Mouse (Mus musculus) liver, adult 2 months (tissue): ENCODE measurements around the gene Iqcc. TPM values are rescaled to one million over a fixed set of nuclear protein-coding genes. Genes with fewer than 3 reads are reported as not detected.
A peak's percentile ranks its signal among the peaks of the same experiment; 100 is the strongest.

Source experiments
- DNase-seq: peaks from one replicate; pipeline ENCODE4 v3.0.0-alpha.2; 2011; ENCODE audit warnings: low read depth, low spot score; ENCODE audit errors: extremely low read depth
- H3K27ac ChIP-seq: fragments of 200-500 bp; replicated peaks from 2 replicates; pipeline ENCODE4 v1.5.1; 2012; ENCODE audit warnings: low read depth, mild to moderate bottlenecking, control low read depth, inconsistent platforms, low read length; ENCODE audit not compliant: insufficient read depth
- H3K27me3 ChIP-seq: fragments of 200-500 bp; 2 replicates; pipeline ENCODE4 v1.6.1; 2012; ENCODE audit warnings: mild to moderate bottlenecking, moderate library complexity, low read length, inconsistent platforms; ENCODE audit not compliant: control insufficient read depth, insufficient read depth
- H3K36me3 ChIP-seq: fragments of 200-500 bp; 2 replicates; pipeline ENCODE4 v1.6.1; 2012; ENCODE audit warnings: low read length, inconsistent platforms; ENCODE audit not compliant: control insufficient read depth, insufficient read depth
- H3K4me1 ChIP-seq: fragments of 200-500 bp; 2 replicates; pipeline ENCODE4 v1.6.1; 2011; ENCODE audit warnings: low read length; ENCODE audit not compliant: control insufficient read depth, insufficient read depth
- H3K4me3 ChIP-seq: fragments of 200-500 bp; 2 replicates; pipeline ENCODE4 v1.5.1; 2011; ENCODE audit warnings: low read depth, mild to moderate bottlenecking, control low read depth, low read length, moderate library complexity; ENCODE audit not compliant: insufficient read depth
- H3K79me2 ChIP-seq: fragments of 200-500 bp; 2 replicates; pipeline ENCODE4 v1.6.1; 2012; ENCODE audit warnings: inconsistent platforms, mild to moderate bottlenecking, low read length, moderate library complexity; ENCODE audit not compliant: control insufficient read depth, insufficient read depth
- H3K9ac ChIP-seq: fragments of 200-500 bp; 2 replicates; pipeline ENCODE4 v1.6.1; 2012; ENCODE audit warnings: low read depth, mild to moderate bottlenecking, control low read depth, inconsistent platforms, low read length
- CTCF ChIP-seq: fragments of 200-500 bp; IDR thresholded peaks from 2 replicates; pipeline ENCODE4 v1.5.1; 2011; ENCODE audit warnings: low read depth, low read length, control low read depth
- POLR2A ChIP-seq: fragments of 200-500 bp; IDR thresholded peaks from 2 replicates; pipeline ENCODE4 v1.6.1; 2011; ENCODE audit warnings: low read length, control low read depth; ENCODE audit not compliant: insufficient read depth; ENCODE audit errors: extremely low read depth
- WGBS: fragments of 180-500 bp; shearing (Covaris S2); methylation state at CpG from one replicate; pipeline ENCODE4 v1.1.7; 2018; 5-methylcytosine and 5-hydroxymethylcytosine counted together
- polyA plus RNA-seq: library from polyadenylated mRNA; depleted of rRNA; stranded (reverse); fragments of >200 nt; gene quantifications from 2 replicates; pipeline ENCODE4 v1.2.3, GENCODE M21; 2012
- total RNA-seq: library from RNA; depleted of rRNA; stranded (reverse); fragments of >200 nt; gene quantifications from 2 replicates; pipeline ENCODE4 v1.2.3, GENCODE M21; 2014

Iqcc gene
- total and polyA plus RNA-seq, 2 experiments: 11.3 to 23.0 TPM

DNA sequence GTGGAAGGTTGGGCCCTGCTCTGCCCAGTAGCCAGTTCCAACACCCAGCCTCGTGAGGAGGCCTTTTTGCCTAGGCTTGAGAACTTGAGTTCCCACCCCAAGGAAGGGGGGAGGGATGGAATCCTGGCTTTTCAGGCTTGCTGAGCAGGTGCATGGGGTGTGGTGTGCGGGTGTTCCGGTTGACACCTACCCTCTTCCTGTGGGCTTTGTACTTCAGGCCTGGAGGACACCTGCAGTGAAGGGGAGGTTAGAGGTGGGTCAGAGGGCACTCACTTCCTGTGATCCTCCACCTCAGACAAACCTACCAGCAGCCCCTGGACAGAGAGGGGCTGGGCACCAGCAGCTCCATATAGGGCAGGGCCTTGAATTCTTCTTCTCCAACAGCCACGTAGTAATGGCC lies 8.9 kb downstream of the Iqcc start:
- Histone ChIP-seq H3K4me3 (no peak overlapping the region), H3K36me3 (peaks cover 6% of the 10 kb centered on the region), H3K4me1 (no peaks in the 10 kb centered on the region), H3K27me3 (no peaks in the 10 kb centered on the region), H3K9ac (no peak overlapping the region), H3K27ac (no peak overlapping the region), H3K79me2 (no peaks in the 10 kb centered on the region)
- DNase-seq: no peak
- 91% methylated on average over 4 of the region's 4 CpGs for WGBS
- no peak for TF ChIP-seq POLR2A
- TF ChIP-seq CTCF: no peak

DNA sequence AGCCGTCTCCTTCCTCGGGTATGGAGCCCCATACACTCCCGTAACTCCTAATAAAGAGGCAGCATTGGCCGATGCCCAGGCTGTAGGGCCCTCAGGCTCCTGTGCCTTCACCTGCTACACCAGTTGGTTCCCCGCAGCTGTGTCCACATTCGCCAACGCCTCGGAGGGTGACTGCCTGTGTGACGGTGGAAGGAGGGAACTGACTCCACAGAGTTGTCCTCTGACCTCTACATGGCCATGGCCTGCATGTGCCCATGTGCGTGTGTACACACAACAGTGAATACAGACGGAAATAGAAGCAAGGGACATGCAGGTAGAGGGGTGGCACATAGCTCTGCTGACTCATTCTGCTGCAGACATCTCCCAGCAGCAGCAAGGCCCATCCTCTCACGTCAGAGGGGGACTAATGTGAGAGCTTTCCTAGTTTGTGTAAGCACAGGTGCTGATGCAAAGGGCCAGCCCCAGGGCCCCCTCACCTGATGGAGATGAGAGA lies 9.7 kb downstream of the Iqcc start:
- 73% methylated on average over 12 of the region's 12 CpGs for WGBS
- TF ChIP-seq POLR2A (no peak), CTCF (no peak)
- Histone ChIP-seq H3K27me3 (no peaks in the 10 kb centered on the region), H3K9ac (no peak overlapping the region), H3K36me3 (peaks cover 6% of the 10 kb centered on the region), H3K4me3 (no peak overlapping the region), H3K27ac (no peak overlapping the region), H3K79me2 (no peaks in the 10 kb centered on the region), H3K4me1 (no peaks in the 10 kb centered on the region)
- no peak for DNase-seq

GRCm38 (mm10) chr4:129608426-129609025 lies 10.4 kb downstream of the Iqcc start:
- DNase-seq: peak; percentile 61
- peaks cover 9% of the 10 kb centered on the region for H3K36me3 ChIP-seq
- TF ChIP-seq POLR2A (no peak), CTCF (peak; percentile 96)
- WGBS: 39% methylated on average over 7 of the region's 7 CpGs
- no peaks in the 10 kb centered on the region for H3K27me3 ChIP-seq
- H3K27ac ChIP-seq: no peak overlapping the region
- no peak overlapping the region for H3K9ac ChIP-seq
- H3K79me2 ChIP-seq: no peaks in the 10 kb centered on the region
- no peak overlapping the region for H3K4me3 ChIP-seq
- H3K4me1 ChIP-seq: no peaks in the 10 kb centered on the region

DNA sequence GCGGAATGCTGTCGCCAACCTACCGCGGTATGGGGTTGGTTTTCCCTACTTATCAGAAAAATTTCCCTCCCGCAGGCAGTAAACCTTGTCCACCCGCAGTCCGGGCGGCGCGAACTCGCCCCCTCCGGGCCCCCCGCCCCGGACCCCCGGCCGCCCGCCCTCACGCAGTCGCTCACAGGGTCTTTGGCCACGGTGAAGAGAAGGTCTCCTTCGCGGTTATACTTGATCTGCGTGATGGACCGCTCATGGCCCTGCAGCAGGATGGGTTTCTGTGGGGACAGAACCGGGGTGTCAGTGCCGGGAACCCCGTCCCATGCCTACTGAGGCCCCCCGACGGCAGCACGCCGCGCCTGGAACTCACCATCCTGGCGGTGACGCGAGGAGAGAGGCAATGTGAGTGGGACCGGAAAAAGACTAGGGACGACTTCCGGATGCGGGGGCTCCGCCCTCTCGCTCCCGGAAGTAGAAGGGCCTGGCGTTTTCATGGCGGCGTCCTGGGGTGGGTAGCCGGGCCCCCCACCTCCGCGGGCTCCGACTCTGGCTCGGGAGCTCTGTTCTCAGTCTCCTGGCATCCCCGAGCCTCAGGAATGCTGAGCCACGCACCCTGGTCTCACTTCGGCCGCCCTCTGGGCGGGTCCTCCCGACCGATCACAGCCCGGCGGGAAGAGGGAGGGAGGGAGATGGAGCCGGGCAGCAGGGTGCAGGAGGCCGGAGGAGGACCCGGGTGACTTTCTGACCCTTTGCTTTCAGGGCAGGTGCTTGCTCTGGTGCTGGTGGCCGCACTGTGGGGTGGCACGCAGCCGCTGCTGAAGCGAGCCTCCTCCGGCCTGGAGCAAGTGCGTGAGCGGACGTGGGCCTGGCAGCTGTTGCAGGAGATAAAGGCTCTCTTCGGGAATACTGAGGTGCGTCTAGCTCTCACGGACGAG lies 18.4 kb downstream of the Iqcc start, which contains the start of the genes Eif3i and Tmem234:
Gene Eif3i (minus strand): TSS at position 416 of the 926 bp plus-strand sequence.
Gene Tmem234 (plus strand): TSS at position 436 of the 926 bp plus-strand sequence.
- Histone ChIP-seq H3K4me1 (peaks cover 11% of the 10 kb centered on the region), H3K79me2 (peaks cover 17% of the 10 kb centered on the region), H3K36me3 (peaks cover 6% of the 10 kb centered on the region; the same call in 1 of the 2 replicates), H3K9ac (peak within 1 kb of the TSS; percentile 85), H3K27ac (peak within 1 kb of the TSS; percentile 66), H3K27me3 (no peaks in the 10 kb centered on the region), H3K4me3 (peak within 1 kb of the TSS; percentile 74)
- WGBS: under 1% methylated on average over 74 of the region's 74 CpGs
- TF ChIP-seq POLR2A: peak; percentile 45; the same call in 1 of the 2 replicates
- TF ChIP-seq CTCF: 0 out of 2 replicates have a peak, but pooled peaks have one; percentile 0
- DNase-seq: peak; percentile 64

DNA sequence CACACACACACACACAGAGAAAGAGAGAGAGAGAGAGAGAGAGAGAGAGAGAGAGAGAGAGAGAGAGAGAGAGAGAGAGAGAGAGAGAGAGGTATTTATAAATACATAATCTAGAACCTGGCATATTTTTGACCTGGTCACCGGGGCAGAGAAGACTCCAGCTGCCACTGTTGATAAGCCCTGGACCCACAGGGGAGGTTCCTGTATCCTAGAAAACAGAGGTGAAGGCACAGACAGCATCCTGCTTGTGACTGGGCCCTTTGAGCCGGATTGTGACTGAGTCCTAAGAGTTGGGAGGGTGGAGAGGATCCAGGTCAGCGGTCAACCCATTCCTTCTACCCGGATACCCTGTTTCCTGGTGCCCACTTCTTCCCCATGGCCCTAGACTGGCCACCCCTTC lies 30.0 kb downstream of the Iqcc start:
- H3K79me2 ChIP-seq: no peaks in the 10 kb centered on the region
- H3K4me3 ChIP-seq: no peak overlapping the region
- TF ChIP-seq POLR2A (no peak), CTCF (no peak)
- peaks cover 20% of the 10 kb centered on the region for H3K36me3 ChIP-seq
- H3K27me3 ChIP-seq: no peaks in the 10 kb centered on the region
- H3K9ac ChIP-seq: no peak overlapping the region
- H3K4me1 ChIP-seq: no peaks in the 10 kb centered on the region
- H3K27ac ChIP-seq: no peak overlapping the region
- DNase-seq: no peak
- WGBS: 80% methylated on average over 4 of the region's 4 CpGs
